Mouse (Mus musculus) right cerebral cortex, adult 18-20 months (tissue): Measurements from ENCODE around the gene Zfp3.

Experiments used
- DNase-seq: peaks from one replicate; pipeline ENCODE4 v3.0.0; 2022; ENCODE audit warnings: mixed read lengths

Zfp3 gene

GRCm38 (mm10) chr11:70763936-70764808, at the start of gene Zfp3:
TSS of gene Zfp3 (plus strand) at chr11:70764209.
- DNase-seq, result peak; percentile 89

GRCm38 (mm10) chr11:70715832-70716231, 48.2 kb upstream of the Zfp3 start:
- DNase-seq, result no peak

- DNase-seq, result no peak
These were observed 45.5 kb upstream of the Zfp3 start for GRCm38 (mm10) chr11:70718481-70718880.

GRCm38 (mm10) chr11:70720567-70720966, 43.4 kb upstream of the Zfp3 start:
- DNase-seq, result no peak

GRCm38 (mm10) chr11:70721072-70721471, 42.9 kb upstream of the Zfp3 start:
- DNase-seq, result no peak

- DNase-seq, result no peak
These were observed 39.3 kb upstream of the Zfp3 start for GRCm38 (mm10) chr11:70724706-70725105.

GRCm38 (mm10) chr11:70726585-70726984, 37.4 kb upstream of the Zfp3 start:
- DNase-seq, result no peak

GRCm38 (mm10) chr11:70727385-70727784, 36.6 kb upstream of the Zfp3 start:
- DNase-seq, result no peak

- no peak for DNase-seq
These were observed 33.5 kb upstream of the Zfp3 start for GRCm38 (mm10) chr11:70730427-70731038.

GRCm38 (mm10) chr11:70731178-70731577, 32.8 kb upstream of the Zfp3 start:
- DNase-seq, result peak; percentile 61

- DNase-seq, result no peak
These were observed 30.8 kb upstream of the Zfp3 start for GRCm38 (mm10) chr11:70733256-70733655.

GRCm38 (mm10) chr11:70737749-70738148, 26.3 kb upstream of the Zfp3 start:
- DNase-seq, result no peak

- no peak for DNase-seq
These were observed 22.4 kb upstream of the Zfp3 start for GRCm38 (mm10) chr11:70741603-70742002.

GRCm38 (mm10) chr11:70742117-70742516, 21.9 kb upstream of the Zfp3 start:
- no peak for DNase-seq

GRCm38 (mm10) chr11:70742581-70743459, 21.2 kb upstream of the Zfp3 start:
- no peak for DNase-seq

GRCm38 (mm10) chr11:70745636-70746035, 18.4 kb upstream of the Zfp3 start:
- DNase-seq, result no peak

- DNase-seq, result no peak
These were observed 16.0 kb upstream of the Zfp3 start for GRCm38 (mm10) chr11:70747876-70748545.

GRCm38 (mm10) chr11:70752337-70753017, 11.5 kb upstream of the Zfp3 start:
- no peak for DNase-seq

- no peak for DNase-seq
These were observed 10.9 kb upstream of the Zfp3 start for GRCm38 (mm10) chr11:70753146-70753545.

GRCm38 (mm10) chr11:70754476-70754875, 9.5 kb upstream of the Zfp3 start:
- DNase-seq, result no peak

- DNase-seq, result no peak
These were observed 9.1 kb upstream of the Zfp3 start for GRCm38 (mm10) chr11:70754958-70755357.

GRCm38 (mm10) chr11:70755645-70756044, 8.4 kb upstream of the Zfp3 start:
- peak; percentile 73 for DNase-seq
